Mouse (Mus musculus): ENCODE results near the gene 4933427D14Rik.

- TF ChIP-seq CTCF (IDR thresholded peaks at IDR 0.05; ENCODE audit: borderline replicate concordance, control insufficient read depth, extremely low read depth, insufficient read depth, low read length, poor library complexity): no peak
- no peak for TF ChIP-seq POLR2A (IDR thresholded peaks at IDR 0.05; ENCODE audit: control insufficient read depth, extremely low read depth, insufficient read depth, low read length, poor library complexity)
Measured at GRCm38 (mm10) chr11:72142889-72143288, 64.4 kb downstream of the 4933427D14Rik start.
